Mouse (Mus musculus) olfactory bulb, adult 2 months (tissue): Measurements from ENCODE around the gene Med25. TPM values are rescaled to one million over a fixed set of nuclear protein-coding genes. Genes with fewer than 3 reads are reported as not detected.

ENCODE experiments used
- H3K27ac ChIP-seq: fragments of 200-500 bp; 2 replicates; pipeline ENCODE4 v1.5.1; 2012; ENCODE audit warnings: low read depth, low read length; ENCODE audit not compliant: insufficient read depth
- H3K4me1 ChIP-seq: fragments of 200-500 bp; 2 replicates; pipeline ENCODE4 v1.6.1; 2012; ENCODE audit warnings: low read length; ENCODE audit not compliant: control insufficient read depth, insufficient read depth
- H3K4me3 ChIP-seq: fragments of 200-500 bp; 2 replicates; pipeline ENCODE4 v1.5.1; 2012; ENCODE audit warnings: mild to moderate bottlenecking, low read depth, low read length, moderate library complexity; ENCODE audit not compliant: insufficient read depth
- CTCF ChIP-seq: fragments of 200-500 bp; IDR thresholded peaks from 2 replicates; pipeline ENCODE4 v1.5.1; 2012; ENCODE audit warnings: low read depth, mild to moderate bottlenecking, low read length, moderate library complexity; ENCODE audit not compliant: insufficient read depth
- POLR2A ChIP-seq: fragments of 200-500 bp; IDR thresholded peaks from 2 replicates; pipeline ENCODE4 v1.6.1; 2012; ENCODE audit warnings: mild to moderate bottlenecking, low read depth, low read length, moderate library complexity; ENCODE audit not compliant: insufficient read depth
- WGBS: fragments of 180-500 bp; shearing (Covaris S2); methylation state at CpG from one replicate; pipeline ENCODE4 v1.1.7; 2018; 5-methylcytosine and 5-hydroxymethylcytosine counted together
- polyA plus RNA-seq: library from polyadenylated mRNA; stranded (reverse); fragments of >200 nt; gene quantifications from 2 replicates; pipeline ENCODE4 v1.2.4, GENCODE M21; 2012; ENCODE audit warnings: low replicate concordance; ENCODE audit not compliant: missing spikeins, insufficient read depth, insufficient read length

The Med25 gene
- polyA plus RNA-seq, result not detected in 2 replicates

GRCm38 (mm10) chr7:44892276-44892921 is at the start of gene Med25:
TSS of gene Med25 (minus strand) at chr7:44892712.
- TF ChIP-seq CTCF (no peak), POLR2A (peak; percentile 83)
- Histone ChIP-seq H3K4me3 (peak within 1 kb of the TSS; percentile 73), H3K27ac (peak within 1 kb of the TSS; percentile 96), H3K4me1 (peaks cover 44% of the 10 kb centered on the region)
- under 1% methylated on average over 56 of the region's 56 CpGs for WGBS

- 92% methylated on average over 4 of the region's 4 CpGs for WGBS
- TF ChIP-seq CTCF (no peak), POLR2A (no peak)
These were observed 46.2 kb upstream of the Med25 start for GRCm38 (mm10) chr7:44938680-44939079.

GRCm38 (mm10) chr7:44929204-44930151 is 37.0 kb upstream of the Med25 start, which contains the start of gene Ap2a1:
TSS of gene Ap2a1 (minus strand) at chr7:44929496.
- under 1% methylated on average over 83 of the region's 84 CpGs for WGBS

More at GRCm38 (mm10) chr7:44938680-44939079, 46.2 kb upstream of the Med25 start:
- Histone ChIP-seq H3K4me3 (no peak overlapping the region), H3K4me1 (no peaks in the 10 kb centered on the region), H3K27ac (no peak overlapping the region)

GRCm38 (mm10) chr7:44928570-44928969 is 36.1 kb upstream of the Med25 start:
- no peak for TF ChIP-seq CTCF
- WGBS, result 7% methylated on average over 1 of the region's 1 CpGs
- Histone ChIP-seq H3K4me3 (peak overlapping the region; percentile 67), H3K27ac (peak overlapping the region; percentile 58; the same call in 1 of the 2 replicates), H3K4me1 (peaks cover 8% of the 10 kb centered on the region)

More at GRCm38 (mm10) chr7:44929204-44930151, 37.0 kb upstream of the Med25 start, which contains the start of gene Ap2a1:
- peak within 1 kb of the TSS; percentile 67 for H3K4me3 ChIP-seq
- TF ChIP-seq POLR2A (peak; percentile 80; the same call in 1 of the 2 replicates), CTCF (no peak)
- peak within 1 kb of the TSS; percentile 93 for H3K27ac ChIP-seq
- H3K4me1 ChIP-seq, result peaks cover 8% of the 10 kb centered on the region

- no peak overlapping the region for H3K4me3 ChIP-seq
- H3K4me1 ChIP-seq, result peaks cover 14% of the 10 kb centered on the region
- H3K27ac ChIP-seq, result no peak overlapping the region
- 48% methylated on average over 3 of the region's 3 CpGs for WGBS
- TF ChIP-seq CTCF (no peak), POLR2A (no peak)
These were observed 33.0 kb upstream of the Med25 start for GRCm38 (mm10) chr7:44925468-44925867.

- H3K4me3 ChIP-seq, result no peak overlapping the region
- no peak overlapping the region for H3K27ac ChIP-seq
- H3K4me1 ChIP-seq, result peaks cover 26% of the 10 kb centered on the region
- TF ChIP-seq CTCF (no peak), POLR2A (no peak)
These were observed 30.0 kb upstream of the Med25 start for GRCm38 (mm10) chr7:44922530-44922929.

- H3K4me1 ChIP-seq, result peaks cover 35% of the 10 kb centered on the region
- WGBS, result 48% methylated on average over 5 of the region's 5 CpGs
- no peak overlapping the region for H3K27ac ChIP-seq
These were observed 26.6 kb upstream of the Med25 start for GRCm38 (mm10) chr7:44919127-44919526.

GRCm38 (mm10) chr7:44918219-44918618 is 25.7 kb upstream of the Med25 start:
- Histone ChIP-seq H3K4me1 (peaks cover 35% of the 10 kb centered on the region), H3K4me3 (no peak overlapping the region), H3K27ac (peak overlapping the region; percentile 85)
- WGBS, result 56% methylated on average over 3 of the region's 3 CpGs
- TF ChIP-seq POLR2A (no peak), CTCF (no peak)

More at GRCm38 (mm10) chr7:44919127-44919526, 26.6 kb upstream of the Med25 start:
- no peak overlapping the region for H3K4me3 ChIP-seq
- TF ChIP-seq POLR2A, result no peak
- no peak for TF ChIP-seq CTCF
